Mouse (Mus musculus): ENCODE results near the gene Wfdc21. TPM values are rescaled to one million over a fixed set of nuclear protein-coding genes. Genes with fewer than 3 reads are reported as not detected.

The Wfdc21 gene
- polyA plus RNA-seq, 1 experiment: 706 TPM

DNA sequence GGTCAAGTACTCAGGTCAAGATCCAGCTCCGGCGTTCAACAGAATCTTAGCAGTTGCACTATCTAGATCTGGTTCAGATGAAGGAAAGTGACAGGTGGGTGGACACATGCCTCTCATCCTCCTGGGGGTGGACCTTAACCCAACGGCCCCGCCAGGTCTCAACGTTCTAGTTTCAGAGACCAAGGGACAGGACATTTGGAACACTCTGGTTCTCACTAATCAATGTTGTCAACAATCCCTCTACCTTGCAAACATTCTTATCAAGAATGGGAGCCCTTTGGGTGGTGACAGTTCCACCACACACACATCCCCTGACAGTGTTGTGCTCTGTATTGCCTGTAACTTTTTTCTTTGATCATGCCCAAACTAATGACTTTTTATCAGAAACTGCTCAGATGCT lies 4.9 kb upstream of the Wfdc21 start:
- H3K27ac ChIP-seq (ENCODE audit: control insufficient read depth, insufficient read depth, low read depth, low read length, poor library complexity): peak overlapping the region; percentile 3
- H3K4me1 ChIP-seq (ENCODE audit: control insufficient read depth, insufficient read depth, low read length): peaks cover 11% of the 10 kb centered on the region
- 82% methylated on average over 5 of the region's 5 CpGs for WGBS
- no peak for TF ChIP-seq CTCF (IDR thresholded peaks at IDR 0.05; ENCODE audit: control insufficient read depth, insufficient read depth, low read length)
- H3K4me3 ChIP-seq (replicated peaks; ENCODE audit: control insufficient read depth, low read depth, low read length): peak overlapping the region; percentile 18

DNA sequence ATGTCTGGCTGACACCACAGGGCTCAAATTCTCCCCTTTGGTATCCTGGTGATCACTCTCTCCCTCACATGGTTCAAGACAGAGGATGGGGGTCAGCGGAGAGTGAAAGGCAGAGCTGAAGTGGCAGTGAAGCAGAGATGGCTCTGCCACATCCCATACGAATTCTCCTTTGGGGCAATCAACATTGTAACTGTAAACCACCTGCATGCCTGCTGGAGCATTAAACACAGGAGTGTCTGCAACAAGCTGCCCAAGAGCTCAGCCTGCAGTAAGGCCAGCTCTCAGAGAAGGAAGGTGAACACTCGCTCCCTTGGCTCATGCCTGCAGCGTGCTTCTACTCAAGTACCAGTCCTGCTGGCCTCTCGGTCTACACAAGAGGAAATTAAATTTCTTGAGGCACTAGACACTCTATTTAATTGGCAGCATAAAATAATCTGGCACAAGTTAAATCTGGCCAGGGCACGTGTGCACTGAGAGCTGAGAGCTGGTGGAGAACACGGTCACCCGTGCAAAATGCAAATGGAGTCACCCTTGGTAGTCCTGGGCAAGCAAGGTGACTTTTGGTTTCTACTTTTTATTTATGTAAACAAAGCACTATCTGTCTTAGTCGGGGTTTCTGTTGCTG lies 3.9 kb upstream of the Wfdc21 start:
- TF ChIP-seq POLR2A (IDR thresholded peaks at IDR 0.05; ENCODE audit: borderline replicate concordance, control insufficient read depth, low read depth, low read length) (no peak), CTCF (IDR thresholded peaks at IDR 0.05; ENCODE audit: control insufficient read depth, insufficient read depth, low read length) (no peak)
- H3K27ac ChIP-seq (ENCODE audit: control insufficient read depth, insufficient read depth, low read depth, low read length, poor library complexity): peak overlapping the region; percentile 62
- WGBS: 56% methylated on average over 9 of the region's 9 CpGs

DNA sequence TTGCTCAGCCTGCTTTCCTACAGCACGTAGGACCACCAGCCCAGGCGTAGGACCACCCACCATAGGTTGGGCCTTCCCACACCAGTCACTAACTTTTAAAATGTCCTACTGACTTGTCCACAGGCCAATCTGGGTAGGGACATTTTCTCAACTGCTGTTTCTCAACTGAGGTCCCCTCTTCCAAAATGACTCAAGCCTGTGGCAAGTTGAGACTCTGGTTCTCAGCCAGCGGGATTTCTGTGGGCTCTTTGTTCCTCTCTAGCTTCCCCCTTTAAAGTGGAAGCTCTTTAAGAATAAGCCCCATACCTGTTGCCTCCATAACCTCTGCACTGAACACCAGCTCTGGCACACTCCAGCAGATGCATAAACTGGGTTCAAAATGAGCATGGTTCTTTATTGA lies 3.2 kb upstream of the Wfdc21 start:
- H3K4me3 ChIP-seq (replicated peaks; ENCODE audit: control insufficient read depth, low read depth, low read length): peak overlapping the region; percentile 15
- TF ChIP-seq POLR2A (IDR thresholded peaks at IDR 0.05; ENCODE audit: borderline replicate concordance, control insufficient read depth, low read depth, low read length): no peak
- no peak for TF ChIP-seq CTCF (IDR thresholded peaks at IDR 0.05; ENCODE audit: control insufficient read depth, insufficient read depth, low read length)
- H3K27ac ChIP-seq (ENCODE audit: control insufficient read depth, insufficient read depth, low read depth, low read length, poor library complexity): peak overlapping the region; percentile 62
- WGBS: 42% methylated on average over 3 of the region's 3 CpGs
- peaks cover 10% of the 10 kb centered on the region for H3K4me1 ChIP-seq (ENCODE audit: control insufficient read depth, insufficient read depth, low read length)

More for the DNA sequence above, 3.9 kb upstream of the Wfdc21 start:
- Histone ChIP-seq H3K4me3 (replicated peaks; ENCODE audit: control insufficient read depth, low read depth, low read length) (peak overlapping the region; percentile 35), H3K4me1 (ENCODE audit: control insufficient read depth, insufficient read depth, low read length) (peaks cover 12% of the 10 kb centered on the region)

DNA sequence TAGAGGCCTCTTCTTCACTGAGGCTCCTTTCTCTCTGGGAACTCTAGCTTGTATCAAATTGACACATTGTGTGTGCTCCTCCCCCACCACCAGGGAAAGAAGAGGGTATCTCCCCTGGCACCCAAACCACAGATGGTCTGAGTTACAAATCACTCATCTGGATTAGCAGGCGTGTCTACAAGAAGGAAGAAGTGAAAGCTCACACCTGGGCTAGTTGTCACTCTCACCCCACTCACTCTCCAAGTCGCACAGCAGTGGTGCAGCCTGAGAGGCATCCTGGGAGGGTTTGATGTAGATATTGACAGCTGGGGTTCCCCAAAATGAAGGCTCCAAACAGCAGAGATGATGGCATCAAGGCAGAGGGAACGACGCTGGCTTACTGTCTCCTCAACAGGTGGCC lies 588 bp upstream of the Wfdc21 start:
- TF ChIP-seq POLR2A (IDR thresholded peaks at IDR 0.05; ENCODE audit: borderline replicate concordance, control insufficient read depth, low read depth, low read length) (no peak), CTCF (IDR thresholded peaks at IDR 0.05; ENCODE audit: control insufficient read depth, insufficient read depth, low read length) (no peak)
- H3K27ac ChIP-seq (ENCODE audit: control insufficient read depth, insufficient read depth, low read depth, low read length, poor library complexity): peak overlapping the region; percentile 83
- WGBS: 40% methylated on average over 4 of the region's 4 CpGs

DNA sequence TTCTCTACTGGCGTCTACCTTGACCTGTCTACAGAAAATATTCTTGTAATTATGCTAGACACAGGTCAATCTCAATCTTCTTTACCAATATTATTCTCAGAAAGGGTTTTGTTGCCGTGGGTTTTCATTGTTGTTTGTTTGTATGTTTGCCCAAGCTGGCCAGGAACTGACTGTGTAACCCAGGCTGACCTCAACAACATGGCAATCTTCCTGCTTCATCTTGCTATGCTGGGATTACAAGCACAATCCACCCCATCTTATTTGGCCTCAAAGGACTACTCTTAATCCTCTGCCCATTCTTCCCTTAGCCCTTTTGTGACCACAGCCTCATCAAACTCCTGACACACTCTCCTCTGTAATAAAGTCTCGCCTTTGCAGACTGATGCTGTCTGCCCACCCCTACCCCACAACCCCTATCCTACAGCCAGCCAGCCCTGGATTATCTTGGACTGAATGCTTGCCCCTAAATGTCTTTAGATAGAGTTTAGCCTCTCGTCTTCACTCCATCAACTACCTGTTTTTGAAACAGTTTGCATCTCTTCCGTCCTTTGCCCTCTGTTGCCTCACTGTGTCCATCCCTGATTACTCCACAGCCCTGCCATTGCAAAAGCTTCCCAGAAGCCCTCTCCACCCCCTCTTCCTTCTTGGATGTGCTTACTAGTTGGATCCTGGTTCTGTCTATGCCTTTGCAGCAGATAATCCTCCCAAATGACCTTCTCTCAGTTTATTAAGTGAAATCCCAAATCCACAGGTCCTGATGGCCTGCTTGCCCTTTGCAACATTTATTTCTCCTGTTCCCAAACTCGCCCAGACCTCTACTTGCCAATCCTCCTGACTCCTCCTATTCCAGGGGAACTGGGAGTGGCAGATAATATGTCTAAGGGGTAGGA lies 881 bp downstream of the Wfdc21 start:
- Histone ChIP-seq H3K27ac (ENCODE audit: control insufficient read depth, insufficient read depth, low read depth, low read length, poor library complexity) (peak overlapping the region; percentile 83), H3K4me1 (ENCODE audit: control insufficient read depth, insufficient read depth, low read length) (peaks cover 9% of the 10 kb centered on the region), H3K4me3 (replicated peaks; ENCODE audit: control insufficient read depth, low read depth, low read length) (peak overlapping the region; percentile 74)
- TF ChIP-seq POLR2A (IDR thresholded peaks at IDR 0.05; ENCODE audit: borderline replicate concordance, control insufficient read depth, low read depth, low read length): no peak
- no peak for TF ChIP-seq CTCF (IDR thresholded peaks at IDR 0.05; ENCODE audit: control insufficient read depth, insufficient read depth, low read length)
- 42% methylated on average over 6 of the region's 6 CpGs for WGBS

More for the DNA sequence above, 588 bp upstream of the Wfdc21 start:
- Histone ChIP-seq H3K4me1 (ENCODE audit: control insufficient read depth, insufficient read depth, low read length) (peaks cover 10% of the 10 kb centered on the region), H3K4me3 (replicated peaks; ENCODE audit: control insufficient read depth, low read depth, low read length) (peak overlapping the region; percentile 45)

DNA sequence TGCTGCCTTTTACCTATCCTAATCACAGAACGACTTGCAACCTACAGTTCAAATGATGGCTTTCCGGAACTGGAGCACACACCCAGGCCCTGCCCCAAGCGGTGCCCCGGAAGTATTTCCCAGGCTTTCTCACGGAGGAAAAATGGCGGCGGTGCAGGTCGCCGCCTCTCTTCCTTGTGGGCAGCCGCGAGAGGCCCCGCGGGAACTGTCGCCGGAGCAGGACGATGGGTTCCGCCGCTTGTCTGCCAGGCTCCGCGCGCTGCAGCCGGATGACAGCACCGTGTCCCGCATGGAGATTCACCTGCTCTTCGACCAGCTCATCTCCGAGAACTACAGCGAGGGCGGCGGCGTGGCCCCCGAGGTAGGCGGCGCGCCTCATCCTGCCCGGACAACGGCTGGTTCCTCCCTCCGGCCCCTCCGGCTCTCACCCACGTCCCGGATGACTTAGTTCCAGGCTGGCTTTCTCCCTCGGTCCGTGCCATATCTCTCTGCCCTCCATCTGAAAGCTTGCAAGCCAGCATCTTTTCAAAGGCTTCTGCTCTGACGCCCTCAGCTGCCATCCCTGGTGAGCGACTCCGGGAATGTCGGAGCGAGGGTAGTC lies 6.9 kb downstream of the Wfdc21 start, which contains the start of gene Heatr6:
Gene Heatr6, plus strand, starts transcription at position 116 of the 601 bp plus-strand sequence.
- H3K27ac ChIP-seq (ENCODE audit: control insufficient read depth, insufficient read depth, low read depth, low read length, poor library complexity): peak within 1 kb of the TSS; percentile 84
- under 1% methylated on average over 47 of the region's 47 CpGs for WGBS
- TF ChIP-seq POLR2A (IDR thresholded peaks at IDR 0.05; ENCODE audit: borderline replicate concordance, control insufficient read depth, low read depth, low read length) (peak; percentile 18; the same call in 1 of the 2 replicates), CTCF (IDR thresholded peaks at IDR 0.05; ENCODE audit: control insufficient read depth, insufficient read depth, low read length) (no peak)
- H3K4me1 ChIP-seq (ENCODE audit: control insufficient read depth, insufficient read depth, low read length): no peaks in the 10 kb centered on the region; the same call in 1 of the 2 replicates
- peak within 1 kb of the TSS; percentile 88 for H3K4me3 ChIP-seq (replicated peaks; ENCODE audit: control insufficient read depth, low read depth, low read length)

DNA sequence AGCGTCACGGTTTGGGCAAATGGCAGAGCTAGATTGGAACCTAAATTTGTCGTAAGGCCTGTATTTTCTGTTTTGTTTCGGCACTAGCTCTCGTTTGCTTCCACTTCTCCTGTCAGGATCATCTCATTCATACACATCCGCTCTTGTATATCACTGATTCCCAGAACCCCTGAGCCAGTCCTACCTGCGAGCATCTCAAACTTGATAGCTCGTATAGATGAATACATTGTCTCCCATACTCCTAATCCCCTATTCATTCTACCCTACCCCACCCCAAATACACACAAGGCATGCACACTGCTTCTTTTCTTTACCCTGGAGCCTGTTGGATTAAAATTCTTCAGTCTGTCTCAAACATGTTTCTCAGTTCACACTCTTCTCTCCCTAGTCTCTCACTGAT lies 7.5 kb downstream of the Wfdc21 start:
- WGBS: 10% methylated on average over 8 of the region's 8 CpGs
- H3K4me3 ChIP-seq (replicated peaks; ENCODE audit: control insufficient read depth, low read depth, low read length): peak overlapping the region; percentile 88
- no peaks in the 10 kb centered on the region; the same call in 1 of the 2 replicates for H3K4me1 ChIP-seq (ENCODE audit: control insufficient read depth, insufficient read depth, low read length)
- TF ChIP-seq POLR2A (IDR thresholded peaks at IDR 0.05; ENCODE audit: borderline replicate concordance, control insufficient read depth, low read depth, low read length) (no peak), CTCF (IDR thresholded peaks at IDR 0.05; ENCODE audit: control insufficient read depth, insufficient read depth, low read length) (no peak)
- peak overlapping the region; percentile 84 for H3K27ac ChIP-seq (ENCODE audit: control insufficient read depth, insufficient read depth, low read depth, low read length, poor library complexity)

DNA sequence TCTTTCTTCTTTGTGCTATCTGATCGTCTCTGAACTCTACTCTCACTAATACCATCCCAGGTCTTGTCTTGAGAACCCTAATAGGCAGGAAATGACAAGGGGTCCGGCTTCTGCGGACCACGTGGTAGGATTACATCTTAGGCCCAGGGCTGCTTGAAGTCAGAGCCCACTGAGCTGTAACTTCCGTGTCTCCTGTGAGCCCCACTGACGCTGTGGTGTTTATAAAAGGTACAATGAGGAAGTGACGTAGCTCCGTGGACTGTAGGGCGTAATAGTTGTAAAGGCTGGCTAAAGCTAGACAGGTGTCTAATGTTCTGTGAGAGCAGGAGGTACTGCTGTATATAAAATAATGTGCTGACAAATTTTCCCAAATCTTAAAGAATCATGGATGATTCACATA lies 20.6 kb downstream of the Wfdc21 start:
- H3K4me3 ChIP-seq (replicated peaks; ENCODE audit: control insufficient read depth, low read depth, low read length): no peak overlapping the region
- TF ChIP-seq CTCF (IDR thresholded peaks at IDR 0.05; ENCODE audit: control insufficient read depth, insufficient read depth, low read length) (no peak), POLR2A (IDR thresholded peaks at IDR 0.05; ENCODE audit: borderline replicate concordance, control insufficient read depth, low read depth, low read length) (no peak)
- no peak overlapping the region for H3K27ac ChIP-seq (ENCODE audit: control insufficient read depth, insufficient read depth, low read depth, low read length, poor library complexity)
- 72% methylated on average over 9 of the region's 9 CpGs for WGBS
- H3K4me1 ChIP-seq (ENCODE audit: control insufficient read depth, insufficient read depth, low read length): no peaks in the 10 kb centered on the region

Measured in bone marrow, adult 2 months (tissue).